Mouse (Mus musculus) right cerebral cortex, postnatal 36 days (tissue): ENCODE data around the gene Wdr41.
A peak's percentile ranks its signal among the peaks of the same experiment; 100 is the strongest.

Experiments
- DNase-seq, 2 experiments: peaks; one replicate each; pipeline ENCODE4 v3.0.0; 2022; ENCODE audit warnings: low spot score in 2 of 2, mixed read lengths in 1 of 2

Wdr41 gene

GRCm38 (mm10) chr13:95034715-95035114 is 58.6 kb downstream of the Wdr41 start:
- peak; percentile 43 to 76 for DNase-seq

- no peak for DNase-seq
Measured at GRCm38 (mm10) chr13:95038200-95038599, 62.1 kb downstream of the Wdr41 start.

- DNase-seq = no peak
Measured at GRCm38 (mm10) chr13:95040140-95040738, 64.1 kb downstream of the Wdr41 start.

DNA sequence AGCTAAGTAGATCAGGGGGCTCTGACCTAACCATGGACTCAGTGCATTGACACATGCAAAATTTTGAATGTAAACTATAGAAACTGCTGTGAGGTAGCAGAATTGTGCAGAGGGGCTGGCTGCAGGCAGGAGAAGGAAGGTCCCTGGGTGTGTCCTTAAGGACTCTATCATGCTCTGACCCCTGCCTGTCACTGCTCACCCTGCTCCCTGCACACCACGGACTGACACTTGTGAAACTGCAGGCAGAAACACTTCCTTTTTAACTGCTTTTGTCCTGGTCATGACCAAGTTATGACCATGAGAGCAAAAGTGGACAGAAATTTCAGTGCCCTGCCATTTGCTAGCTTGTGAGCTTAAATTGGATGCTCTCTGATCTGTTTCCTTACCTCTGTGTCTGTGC is 68.0 kb downstream of the Wdr41 start:
- DNase-seq = no peak

DNA sequence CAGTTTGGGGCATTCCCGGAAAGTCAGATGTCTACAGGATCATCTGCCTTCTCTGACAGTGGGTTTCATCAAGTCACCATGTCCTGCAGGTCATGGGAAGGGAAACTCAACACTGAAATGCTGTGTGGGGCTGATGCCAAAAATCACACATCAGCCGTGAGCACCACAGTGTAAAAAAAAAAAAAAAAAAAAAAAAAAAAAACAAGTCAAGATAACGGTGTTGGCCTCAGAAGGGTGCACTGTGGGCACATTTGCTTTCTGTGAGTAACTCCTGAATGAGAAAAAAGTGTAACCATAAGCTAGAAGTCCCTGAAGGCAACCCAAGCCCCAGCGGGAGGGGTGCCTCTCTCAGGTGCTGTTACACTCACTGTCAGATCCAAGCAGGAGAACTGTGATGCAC is 74.3 kb downstream of the Wdr41 start:
- DNase-seq = no peak

DNA sequence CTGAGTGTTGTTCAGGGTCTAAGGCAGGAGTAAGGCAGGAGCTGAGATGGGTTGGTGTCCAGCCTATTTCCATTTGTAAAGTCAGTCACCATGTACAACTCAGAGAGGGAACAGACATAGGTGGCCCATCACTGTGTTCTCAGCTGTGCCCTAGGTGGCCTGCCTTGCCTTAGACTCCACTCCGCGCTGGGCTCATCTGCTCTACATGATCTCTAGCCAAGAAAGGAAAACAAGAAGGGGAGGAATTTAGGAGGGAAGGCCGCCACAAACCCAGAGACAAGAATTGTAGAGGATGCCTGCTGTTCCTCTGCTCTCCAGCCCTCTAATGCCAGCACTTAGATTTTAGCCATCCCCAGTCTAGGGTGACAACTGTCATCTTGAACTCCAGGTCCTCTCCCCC is 76.3 kb downstream of the Wdr41 start:
- no peak for DNase-seq

DNA sequence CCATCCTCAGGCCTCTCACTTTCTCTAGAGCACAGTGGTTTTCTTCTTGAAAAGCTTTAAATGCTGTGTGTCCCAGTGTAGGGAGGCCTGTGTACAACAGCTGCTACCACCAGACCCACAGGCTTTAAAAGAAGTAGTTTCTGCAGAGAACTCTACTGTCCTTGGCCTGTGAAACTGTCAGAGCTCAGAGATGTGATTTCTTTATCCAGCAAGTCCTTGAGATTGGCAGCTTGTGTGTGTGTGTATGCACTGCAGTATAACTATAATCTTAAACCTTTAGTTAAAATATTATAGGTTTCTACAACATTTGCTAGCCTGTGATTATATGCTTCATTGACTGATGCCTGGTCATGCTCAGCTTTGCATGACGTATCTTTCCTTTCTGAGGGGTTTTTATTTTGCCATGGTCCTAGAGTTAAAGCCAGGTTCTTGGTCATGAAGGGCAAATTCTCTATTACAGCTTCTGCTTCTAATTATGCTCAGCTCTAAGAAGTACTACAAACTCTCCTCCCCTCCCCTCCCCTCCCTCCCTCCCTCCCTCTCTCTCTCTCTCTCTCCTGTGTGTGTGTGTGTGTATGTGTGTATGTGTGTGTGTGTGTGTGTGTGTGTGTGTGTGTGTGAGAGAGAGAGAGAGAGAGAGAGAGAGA is 79.7 kb downstream of the Wdr41 start:
- DNase-seq = no peak

DNA sequence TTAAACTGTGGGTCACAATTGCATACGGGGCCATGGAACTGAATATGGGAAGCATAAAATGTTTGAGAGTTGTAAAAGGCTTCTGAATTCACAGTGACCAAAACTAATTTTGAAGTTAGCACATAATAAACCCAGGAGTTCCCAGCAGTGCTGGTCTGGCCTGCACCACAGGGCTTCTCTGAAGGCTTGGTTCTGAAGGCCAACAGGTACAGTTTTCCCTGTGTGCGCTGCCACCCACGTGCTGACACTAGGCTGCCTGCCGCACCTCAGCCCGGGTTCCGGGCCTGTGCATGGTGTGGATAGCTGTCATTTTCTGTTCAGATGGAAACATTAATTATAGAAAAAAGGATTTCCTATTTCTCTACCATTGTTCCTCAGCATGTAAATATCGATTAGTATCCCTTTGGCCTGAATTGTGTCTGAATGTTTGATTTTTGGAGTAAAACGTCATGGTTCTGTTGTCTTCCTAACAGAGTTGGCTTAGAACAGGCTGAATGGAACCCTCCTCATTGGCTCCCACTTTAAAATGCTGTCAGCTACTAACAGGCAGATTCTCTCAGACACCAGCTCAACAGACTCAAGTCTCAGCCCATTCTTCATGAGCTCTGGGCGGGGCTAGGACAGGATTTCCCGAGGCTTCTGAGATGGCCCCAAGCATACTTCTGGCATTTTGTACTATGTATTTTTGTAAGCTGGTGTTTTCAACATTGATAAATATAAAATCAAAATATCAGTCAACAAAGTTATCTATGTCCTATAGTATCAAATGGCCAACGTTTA is 80.5 kb downstream of the Wdr41 start:
- no peak for DNase-seq

GRCm38 (mm10) chr13:95058885-95059284 is 82.7 kb downstream of the Wdr41 start:
- no peak for DNase-seq

DNA sequence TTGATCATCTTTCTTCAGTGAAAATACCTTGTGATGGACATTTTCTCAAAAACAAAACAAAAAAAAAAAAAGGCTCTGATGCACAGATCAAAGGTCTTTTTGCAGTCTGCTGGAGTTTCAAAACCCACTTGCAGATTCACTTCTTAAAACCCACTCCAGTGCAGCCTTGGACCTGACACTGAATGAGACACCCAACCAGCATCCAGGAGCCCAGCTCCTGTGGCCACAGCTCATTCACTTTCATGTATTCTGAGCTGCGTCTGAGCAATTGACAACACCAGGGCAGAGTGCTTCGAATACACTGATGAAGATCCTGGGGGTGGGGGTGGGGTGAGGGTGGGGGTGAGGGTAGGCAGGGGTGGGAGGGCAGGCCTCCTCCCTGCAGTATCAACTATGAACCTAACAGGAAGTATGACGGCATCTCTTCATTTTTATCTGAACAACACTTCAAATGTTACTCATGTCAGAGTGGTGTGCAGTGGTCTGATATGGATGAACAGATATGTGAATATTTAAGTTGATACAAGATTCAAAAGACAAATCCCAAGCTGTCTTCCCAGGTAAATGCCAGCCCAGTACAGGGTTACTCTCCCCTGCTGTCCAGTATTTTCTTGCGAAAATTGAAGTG is 87.4 kb downstream of the Wdr41 start:
- DNase-seq = no peak

- no peak for DNase-seq
Measured at GRCm38 (mm10) chr13:95067854-95068253, 91.7 kb downstream of the Wdr41 start.

DNA sequence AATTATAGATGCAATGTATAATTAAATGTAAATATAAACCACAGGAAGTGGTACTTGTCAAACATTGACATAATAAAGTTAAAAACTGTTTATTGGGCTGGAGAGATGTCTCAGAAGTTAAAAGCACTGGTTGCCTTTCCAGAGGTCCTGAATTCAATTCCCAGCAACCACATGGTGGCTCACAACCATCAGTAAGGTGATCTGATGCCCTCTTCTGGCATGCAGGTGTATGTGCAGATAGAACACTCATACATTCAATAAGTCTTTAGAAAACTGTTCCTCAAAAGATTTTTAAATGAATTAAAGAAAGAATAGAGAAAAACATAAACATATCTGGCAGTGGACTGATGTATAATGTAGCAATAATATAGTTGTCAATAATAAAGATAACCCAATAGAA is 94.1 kb downstream of the Wdr41 start:
- no peak for DNase-seq
